Mouse (Mus musculus) ES-Bruce4 (cell line): ENCODE data around the gene Tnfrsf13b.
"Not testable (repeated sequence)": the region's sequence is repeated elsewhere in the genome, so short reads cannot be mapped to it uniquely, and the experiment has no call there.

ENCODE experiments used
- CTCF ChIP-seq: IDR thresholded peaks from one replicate; pipeline ENCODE4 v1.8.1; 2011; ENCODE audit warnings: low read depth, low read length
- EP300 ChIP-seq: IDR thresholded peaks from 2 replicates; pipeline ENCODE4 v1.6.1; 2011; ENCODE audit warnings: low read depth, low read length; ENCODE audit not compliant: insufficient read depth
- POLR2A ChIP-seq: IDR thresholded peaks from one replicate; pipeline ENCODE4 v1.8.1; 2011; ENCODE audit warnings: low read length; ENCODE audit not compliant: insufficient read depth

DNA sequence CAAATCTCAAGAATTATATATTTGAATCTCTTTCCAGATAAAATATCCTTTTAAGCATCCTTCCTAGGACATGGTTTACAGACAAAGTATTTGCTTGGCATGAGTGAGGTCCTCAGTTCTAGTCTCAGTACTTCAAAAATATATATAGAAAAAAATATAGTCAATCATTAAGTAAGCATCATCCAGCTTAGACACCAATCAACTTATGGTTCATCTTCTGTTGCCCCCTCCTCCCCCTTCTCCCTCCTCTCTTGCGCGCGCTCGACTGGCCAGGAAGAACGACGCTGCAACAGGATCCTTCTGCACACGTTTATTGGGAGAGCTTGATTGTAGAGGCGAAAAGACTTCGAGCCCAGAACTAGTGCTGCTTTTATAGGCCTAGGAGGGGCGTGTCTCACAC is 65.6 kb downstream of the Tnfrsf13b start:
- not testable (repeated sequence) for TF ChIP-seq POLR2A, CTCF, EP300
